Mouse (Mus musculus): Measurements from ENCODE around the gene Fcgr1.

- TF ChIP-seq POLR2A (IDR thresholded peaks at IDR 0.05; ENCODE audit: insufficient read depth, low read depth, low read length) (no peak), CTCF (IDR thresholded peaks at IDR 0.05; ENCODE audit: insufficient read depth, low read depth, low read length) (no peak)
Measured at GRCm38 (mm10) chr3:96332000-96332399, 38.2 kb upstream of the Fcgr1 start.

Data from olfactory bulb, adult 2 months (tissue).